Mouse (Mus musculus) layer of hippocampus, adult 9-10 months (tissue): ENCODE measurements around the gene Slc30a1.

Source experiments
- DNase-seq: peaks from one replicate; pipeline ENCODE4 v3.0.0; 2022; ENCODE audit warnings: low spot score

Slc30a1 gene

DNA sequence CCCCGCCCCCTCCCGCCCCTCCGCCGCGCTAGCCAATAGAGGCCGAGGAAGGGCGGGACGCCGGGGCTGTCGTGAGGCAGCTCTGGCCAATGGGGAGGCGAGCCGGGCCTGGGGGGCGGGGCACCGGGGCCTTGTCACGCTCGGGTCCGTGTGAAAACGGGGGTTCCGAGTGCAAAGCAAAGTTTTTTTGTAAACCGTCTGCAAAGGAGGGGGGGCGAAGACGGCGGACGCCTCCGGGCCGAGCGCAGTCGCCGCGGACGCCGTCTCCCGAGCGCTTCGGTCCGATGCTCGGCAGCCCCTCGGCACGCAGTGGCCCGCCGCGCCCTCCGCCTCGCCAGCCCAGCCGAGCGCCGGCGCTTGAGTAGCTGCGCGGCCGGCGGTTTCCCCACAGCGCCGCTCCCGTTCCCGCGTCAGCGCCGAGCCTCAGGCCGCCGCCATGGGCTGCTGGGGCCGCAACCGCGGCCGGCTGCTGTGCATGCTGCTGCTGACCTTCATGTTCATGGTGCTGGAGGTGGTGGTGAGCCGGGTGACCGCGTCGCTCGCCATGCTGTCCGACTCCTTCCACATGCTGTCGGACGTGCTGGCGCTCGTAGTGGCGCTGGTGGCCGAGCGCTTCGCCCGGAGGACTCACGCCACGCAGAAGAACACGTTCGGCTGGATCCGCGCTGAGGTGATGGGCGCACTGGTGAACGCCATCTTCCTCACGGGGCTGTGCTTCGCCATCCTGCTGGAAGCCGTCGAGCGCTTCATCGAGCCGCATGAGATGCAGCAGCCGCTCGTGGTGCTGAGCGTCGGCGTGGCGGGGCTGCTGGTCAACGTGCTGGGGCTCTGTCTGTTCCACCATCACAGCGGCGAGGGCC is at the start of gene Slc30a1:
Slc30a1 (plus strand) TSS at position 197 of the 860 bp plus-strand sequence.
- DNase-seq, result peak; percentile 95

DNA sequence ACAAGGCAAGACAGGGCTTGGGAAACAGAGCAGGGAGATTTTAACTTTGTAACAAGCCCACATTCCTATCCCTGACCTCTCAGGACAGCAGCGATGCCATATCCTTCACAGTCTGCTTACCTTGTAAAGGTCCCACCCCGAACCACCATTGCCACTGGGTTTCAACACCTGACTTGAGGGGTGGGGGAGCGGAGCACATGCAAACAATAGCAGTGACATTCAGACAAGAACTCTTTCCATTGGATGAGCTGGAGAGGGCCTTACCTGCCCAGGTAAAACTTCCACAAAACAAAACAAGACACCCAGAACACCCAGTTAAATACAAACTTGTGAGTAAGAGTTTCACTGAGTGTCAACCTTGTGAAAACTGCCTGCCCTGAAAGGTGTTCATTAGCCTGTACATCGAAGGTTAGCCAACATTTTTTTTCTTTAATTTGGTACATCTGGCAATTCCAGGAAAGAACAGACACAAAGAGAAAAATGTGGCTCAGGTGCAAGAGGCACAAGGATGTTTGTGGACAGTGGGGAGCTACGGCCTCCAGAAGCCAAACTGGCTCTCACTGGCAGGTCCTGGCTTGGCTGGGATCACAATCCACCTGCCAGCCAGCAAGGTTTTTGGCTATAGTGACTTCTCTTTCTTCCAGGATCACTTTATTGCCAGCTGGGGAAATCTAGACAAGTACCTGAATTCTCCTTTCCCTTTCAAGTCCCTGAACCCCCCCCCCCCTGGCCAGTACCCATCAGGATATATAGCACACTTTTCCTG is 49.5 kb upstream of the Slc30a1 start:
- no peak for DNase-seq

DNA sequence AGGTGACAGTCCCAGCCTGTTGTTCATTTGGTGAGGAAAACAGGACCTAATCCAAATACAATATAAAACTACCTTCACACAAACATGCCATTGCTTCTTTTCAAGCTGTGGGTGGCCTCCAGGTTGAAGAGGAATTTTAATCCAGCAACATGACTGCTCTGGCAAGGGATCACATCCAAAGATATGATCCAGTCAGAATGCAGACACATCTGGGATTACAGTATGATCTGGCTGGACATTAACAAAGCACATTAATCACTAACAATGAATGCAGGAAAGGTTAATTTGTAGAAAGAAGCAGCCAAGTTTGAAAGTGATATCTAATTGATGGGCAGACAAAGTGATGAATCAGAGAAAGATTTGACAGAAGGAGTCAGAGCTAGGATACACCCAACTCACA is 48.4 kb upstream of the Slc30a1 start:
- DNase-seq, result no peak

DNA sequence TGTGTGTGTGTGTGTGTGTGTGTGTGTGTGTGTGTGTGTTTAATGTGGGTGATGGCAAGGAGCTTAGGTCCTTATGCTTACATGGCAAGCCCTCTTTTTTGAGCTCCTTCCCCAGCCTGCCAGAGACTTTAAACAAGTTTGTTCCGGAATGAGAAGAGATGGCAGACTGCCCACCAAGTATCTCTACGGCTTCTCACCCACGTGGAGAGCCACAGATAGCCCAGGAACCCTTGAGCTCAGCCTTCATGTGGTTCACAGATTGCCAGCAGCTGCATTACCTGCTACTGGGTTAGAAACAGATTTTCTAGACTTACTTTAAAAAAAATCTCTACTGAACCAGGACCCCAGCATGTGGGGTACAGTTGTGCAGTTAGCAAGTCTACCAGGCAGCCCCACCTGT is 46.7 kb upstream of the Slc30a1 start:
- no peak for DNase-seq

DNA sequence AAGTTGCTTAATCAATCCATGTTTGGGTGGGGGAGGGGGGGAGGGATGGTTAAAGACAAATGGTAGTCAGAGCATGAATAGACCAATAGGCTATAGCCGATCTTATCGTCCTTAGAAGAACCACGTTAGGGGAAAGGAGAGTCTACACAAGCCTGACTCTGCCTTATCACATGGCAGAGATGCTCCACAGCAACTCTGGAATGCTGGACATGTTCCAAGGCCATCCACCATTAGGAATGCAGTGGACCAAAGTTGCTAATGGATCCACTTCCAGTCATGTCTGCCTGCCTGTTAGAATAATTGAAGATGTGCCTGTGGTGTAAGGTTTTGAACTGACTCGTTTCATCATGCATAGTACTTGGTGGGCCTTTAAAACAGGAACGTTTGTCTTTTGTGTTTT is 45.3 kb upstream of the Slc30a1 start:
- no peak for DNase-seq

DNA sequence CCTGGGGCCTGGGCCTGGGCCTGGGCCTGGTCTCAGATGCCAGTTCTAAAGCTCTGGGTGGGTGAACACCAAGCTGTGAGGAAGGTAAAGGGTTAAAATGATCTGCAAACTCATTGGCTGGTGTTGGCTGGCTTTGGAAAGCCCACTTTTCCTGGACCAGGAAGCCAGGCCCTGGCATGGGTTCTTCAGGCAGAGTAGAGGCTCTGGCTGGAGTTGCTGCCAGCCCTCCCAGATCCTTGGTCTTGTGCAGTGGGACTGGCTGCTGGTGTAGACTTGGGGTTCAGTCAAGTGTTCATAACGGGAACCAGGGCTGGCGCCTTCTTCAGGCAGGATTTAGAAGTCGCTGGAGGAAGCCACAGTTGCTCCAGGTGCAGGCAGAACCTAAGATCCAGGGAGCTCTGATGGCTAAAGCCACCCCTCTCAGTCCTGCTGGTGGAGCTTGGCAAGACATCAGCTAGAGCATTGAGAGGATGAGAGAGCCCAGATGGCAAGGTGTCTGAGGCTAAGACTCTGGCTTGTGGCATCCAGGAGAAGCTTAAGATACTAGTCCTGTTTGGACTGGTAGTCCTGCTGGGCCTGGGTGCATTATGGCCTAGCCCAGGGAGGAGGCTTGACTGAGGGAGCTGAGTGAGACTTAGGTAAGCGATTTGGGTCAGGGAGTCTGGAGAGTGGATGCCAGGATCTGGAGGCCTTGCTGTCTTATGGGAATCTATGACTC is 42.6 kb upstream of the Slc30a1 start:
- no peak for DNase-seq

DNA sequence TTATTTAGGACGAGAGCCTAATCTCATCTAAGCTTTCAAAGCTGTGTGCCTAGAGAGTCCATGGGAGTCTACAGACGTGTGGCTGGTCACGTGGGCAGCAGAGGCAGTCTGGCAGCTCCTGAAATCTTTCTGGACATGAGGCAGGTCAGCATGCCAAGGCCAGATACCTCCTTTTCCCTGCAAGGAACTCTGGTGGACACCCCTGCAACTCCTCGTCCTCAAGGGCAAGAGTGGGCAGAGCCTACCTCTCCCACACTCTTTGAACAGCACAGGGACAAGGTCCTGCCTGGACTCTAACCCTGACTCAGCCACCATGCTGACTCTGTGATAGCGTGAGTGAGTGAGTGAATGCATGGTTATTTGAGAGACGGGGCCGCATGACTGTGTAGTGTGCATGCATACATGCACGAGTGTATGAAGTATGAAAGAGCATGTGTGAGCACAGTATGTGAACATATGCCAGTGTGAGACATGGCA is 42.0 kb upstream of the Slc30a1 start:
- no peak for DNase-seq

DNA sequence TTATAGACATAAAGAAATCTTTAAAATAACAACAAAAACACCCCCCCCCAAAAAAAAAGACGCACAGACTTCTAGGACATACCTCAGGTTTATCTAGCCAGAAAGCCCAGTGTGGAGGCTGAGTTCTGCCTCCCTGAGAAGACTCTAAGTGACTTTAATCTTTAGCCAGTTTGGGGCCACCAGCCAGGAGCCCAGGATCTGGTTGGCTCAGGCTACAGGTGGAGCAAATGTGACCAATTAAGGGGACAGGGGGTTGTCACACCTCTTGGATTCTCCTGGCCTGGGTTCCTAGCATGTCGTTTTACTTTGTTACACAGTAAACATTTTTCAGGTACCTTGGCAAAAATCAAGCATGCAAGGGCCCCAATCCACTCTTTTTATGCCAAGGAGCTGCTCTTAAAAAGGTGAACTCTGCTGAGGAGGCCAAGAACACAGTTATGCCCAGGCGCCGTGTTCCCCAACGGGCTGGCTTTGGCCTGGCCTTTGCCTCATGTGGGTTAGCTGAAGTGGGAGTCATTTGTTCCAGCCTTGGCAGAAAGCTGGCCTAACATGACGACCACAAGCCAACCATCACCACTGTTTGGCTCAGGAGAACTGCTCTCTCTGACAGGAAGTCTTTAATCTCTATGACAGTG is 34.4 kb upstream of the Slc30a1 start:
- no peak for DNase-seq

DNA sequence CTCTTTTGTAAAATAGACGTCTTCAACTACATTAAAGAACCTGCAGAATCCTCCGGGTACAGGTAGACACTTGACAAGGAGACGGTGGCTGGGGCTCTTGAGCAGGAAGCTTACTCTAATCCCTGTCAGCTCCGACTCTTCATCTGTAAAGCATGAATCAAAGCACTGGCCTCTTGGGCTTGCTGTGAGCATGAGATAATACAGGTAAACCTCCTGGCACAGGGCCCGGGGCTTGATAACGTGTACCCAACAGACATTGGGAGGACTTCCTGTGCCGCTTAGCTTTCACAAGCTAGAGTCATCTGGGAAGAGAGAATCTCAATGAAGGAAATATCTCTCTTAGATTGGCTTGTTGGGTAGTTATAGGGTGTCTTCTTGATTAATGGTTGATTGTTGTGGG is 31.6 kb upstream of the Slc30a1 start:
- no peak for DNase-seq

DNA sequence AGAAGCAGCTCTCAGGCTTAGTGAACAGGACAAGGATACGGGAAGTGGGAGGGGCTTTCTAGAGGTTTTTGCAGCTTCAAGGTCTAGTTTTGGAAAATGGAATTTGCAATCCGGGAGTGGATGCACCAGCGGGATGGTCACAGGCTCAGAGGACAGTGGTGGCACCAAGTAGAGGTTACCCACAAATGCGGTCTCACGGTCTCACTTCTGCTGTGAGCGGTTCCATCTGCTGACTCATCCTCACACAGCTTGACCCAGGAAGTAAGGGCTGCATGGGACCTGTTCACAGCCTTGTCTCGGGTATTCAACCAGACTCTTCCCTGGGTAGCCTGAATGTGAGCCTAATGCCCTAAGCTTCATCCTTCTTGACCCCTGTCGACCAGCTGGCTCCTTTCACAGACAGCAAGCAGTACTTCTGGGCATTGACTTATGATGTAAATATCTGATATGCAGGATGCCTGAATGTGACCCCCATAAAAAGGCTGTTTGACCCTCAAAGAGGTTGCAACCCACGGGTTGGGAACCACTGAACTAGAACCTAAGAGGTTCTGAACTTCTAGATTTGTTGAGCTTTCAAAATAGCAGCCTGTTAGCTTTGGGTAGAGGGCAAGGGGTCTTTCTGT is 30.8 kb upstream of the Slc30a1 start:
- DNase-seq, result no peak

DNA sequence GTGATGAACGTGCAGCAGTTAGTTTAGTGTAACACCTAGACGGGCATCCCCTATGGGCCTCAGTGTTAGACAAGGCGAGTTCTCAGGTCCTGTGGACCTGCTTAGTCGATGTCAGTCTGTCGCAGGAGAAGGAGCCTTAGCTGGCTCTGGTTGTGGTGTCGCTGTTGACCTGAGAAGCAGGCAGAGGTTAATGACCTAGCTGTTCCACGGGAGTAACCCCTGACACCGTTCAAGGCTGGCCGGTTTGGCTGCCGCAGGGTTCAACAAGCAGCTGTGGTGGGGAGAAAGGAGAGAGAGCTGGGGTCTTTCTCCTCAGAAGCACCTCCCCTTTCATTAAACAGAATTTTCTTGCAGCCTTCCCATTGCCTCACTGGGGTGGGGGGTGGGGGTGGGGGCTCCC is 28.9 kb upstream of the Slc30a1 start:
- DNase-seq, result no peak

DNA sequence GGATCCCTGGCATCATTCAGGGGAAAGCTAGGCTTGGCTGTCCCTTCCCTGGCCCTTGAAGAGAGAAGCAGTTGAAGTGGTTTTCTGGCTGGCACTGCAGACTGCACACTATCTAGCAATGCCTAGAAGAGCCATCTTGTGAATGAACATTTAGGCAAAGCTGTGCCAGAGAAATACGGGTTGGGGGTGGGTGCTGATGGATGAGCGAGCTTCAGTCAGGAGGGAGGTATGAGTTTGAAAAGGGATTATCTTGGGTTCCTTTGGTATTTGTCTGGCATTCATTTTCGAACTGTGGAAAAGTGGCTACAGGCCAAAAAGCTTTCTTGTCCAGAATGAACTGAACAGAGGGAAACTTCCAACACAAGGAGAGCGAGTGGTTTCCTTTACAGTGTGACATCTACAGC is 28.0 kb upstream of the Slc30a1 start:
- no peak for DNase-seq

DNA sequence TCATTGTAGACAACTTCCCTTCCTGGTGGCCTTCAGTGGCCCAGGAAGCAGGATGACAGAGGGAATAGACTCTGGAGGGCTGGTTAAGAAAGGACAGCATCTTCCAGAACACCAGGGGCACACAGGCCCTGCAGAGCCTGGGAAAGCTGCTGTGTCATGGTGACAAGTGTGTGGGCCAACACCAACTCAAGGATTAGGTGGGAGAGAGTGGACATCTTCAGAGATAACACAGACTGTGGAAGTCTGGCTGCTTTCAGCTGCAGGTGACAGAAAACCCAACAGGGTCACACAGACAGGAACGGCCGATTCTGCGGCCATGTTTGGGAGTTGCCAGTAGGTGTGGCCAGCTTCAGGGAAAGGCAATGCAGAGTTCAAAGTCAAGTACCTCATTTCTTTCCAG is 26.3 kb upstream of the Slc30a1 start:
- DNase-seq, result no peak

DNA sequence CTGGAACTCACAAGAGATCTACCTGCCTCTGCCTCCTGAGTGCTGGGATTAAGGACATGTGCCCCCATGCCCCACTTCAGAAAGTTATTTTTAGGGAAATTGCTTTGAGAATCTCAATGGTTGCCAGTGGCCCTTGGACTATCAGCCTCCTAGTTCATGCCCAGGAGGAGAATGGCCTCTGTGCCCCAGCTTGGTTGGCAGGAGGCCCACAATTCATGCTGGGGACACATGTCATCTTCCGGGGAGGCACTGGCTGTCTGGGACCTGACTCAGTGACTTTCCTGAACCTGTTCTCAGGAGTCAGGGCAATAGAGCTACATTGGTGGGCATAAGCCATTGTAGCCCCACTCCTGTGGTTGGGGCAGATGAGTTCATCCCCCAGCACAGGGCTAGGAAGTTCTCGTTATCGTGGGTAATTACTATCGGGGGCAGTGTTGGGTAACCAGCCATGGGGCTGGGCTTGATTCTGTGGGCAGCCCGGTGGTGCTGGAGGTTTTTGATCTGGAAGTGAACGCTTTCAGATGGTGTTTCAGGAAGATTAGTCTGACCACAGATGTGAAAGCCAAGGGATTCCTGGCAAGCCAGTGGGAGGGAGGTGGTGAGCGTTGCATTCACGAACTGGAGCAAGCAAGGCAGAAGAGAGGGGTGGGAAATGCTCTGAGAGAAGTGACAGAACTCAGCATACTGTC is 25.5 kb upstream of the Slc30a1 start:
- DNase-seq, result no peak

DNA sequence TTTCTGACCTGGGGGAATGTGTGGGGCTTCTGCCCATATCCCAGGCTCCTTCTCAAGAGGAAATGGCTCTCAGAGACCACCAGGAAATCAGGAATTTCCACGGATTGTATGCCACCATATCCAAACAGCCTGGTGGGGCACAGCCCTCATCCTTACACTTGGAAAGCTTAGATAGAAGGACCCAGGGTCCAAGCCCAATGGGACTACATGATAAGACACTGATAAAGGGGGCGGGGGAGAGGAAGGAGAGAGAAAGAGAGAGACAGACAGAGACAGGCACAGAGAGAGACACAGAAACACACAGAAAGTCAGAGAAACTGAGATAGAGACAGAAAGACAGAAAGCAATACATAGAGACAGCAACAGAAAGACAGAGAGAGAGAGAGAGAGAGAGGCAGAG is 24.9 kb upstream of the Slc30a1 start:
- DNase-seq, result no peak

DNA sequence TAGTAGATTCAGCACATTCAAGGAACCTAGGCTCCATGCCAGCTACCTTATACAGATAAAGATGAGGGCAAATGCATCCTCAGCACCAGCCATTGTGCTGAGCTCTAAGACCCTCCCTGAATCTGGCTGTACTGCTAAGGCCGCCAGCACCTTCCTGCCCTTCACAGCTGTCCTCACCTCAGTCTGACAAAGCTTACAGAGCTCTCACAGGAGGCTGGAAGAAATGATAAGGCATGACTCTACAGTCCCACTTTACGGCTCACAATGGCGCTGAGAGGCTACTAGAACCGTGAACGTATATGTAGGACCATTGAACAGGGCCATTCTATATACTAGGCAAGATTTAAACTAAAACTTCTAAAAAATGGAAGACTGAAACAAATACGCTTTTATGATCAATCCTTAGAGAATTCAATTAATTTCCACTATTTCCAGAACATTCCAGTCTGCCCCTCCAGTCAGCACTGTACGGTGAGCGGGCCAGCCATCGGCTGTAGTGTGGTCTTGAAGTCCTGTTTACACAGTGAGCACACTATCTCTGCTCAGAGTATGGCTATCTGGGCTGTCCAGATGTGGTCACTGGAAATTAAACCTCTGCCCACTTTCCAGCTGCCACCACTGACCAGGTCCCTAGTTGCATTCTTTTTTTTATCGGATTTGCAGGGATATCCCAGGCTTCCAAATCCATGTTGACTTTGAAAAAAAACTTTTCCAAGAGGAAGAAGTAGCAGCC is 23.9 kb upstream of the Slc30a1 start:
- no peak for DNase-seq

DNA sequence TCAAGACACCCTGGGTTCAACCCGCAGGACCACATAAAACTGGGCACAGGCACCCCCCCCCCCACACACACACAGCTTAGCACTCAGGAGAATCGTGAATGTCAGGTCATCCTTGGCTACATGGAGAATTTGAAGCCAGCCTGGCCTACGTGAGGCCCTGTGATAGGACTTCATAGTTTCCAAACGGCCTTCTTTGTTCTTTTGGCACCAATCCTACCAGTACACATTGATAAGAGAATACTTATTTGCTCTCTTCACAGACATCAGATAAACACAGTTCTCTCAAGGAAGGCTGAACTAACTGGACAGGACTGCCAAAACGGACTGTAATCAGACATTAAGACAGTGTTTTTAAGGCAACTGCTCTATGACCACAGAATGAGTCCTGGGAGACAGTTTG is 22.9 kb upstream of the Slc30a1 start:
- no peak for DNase-seq

DNA sequence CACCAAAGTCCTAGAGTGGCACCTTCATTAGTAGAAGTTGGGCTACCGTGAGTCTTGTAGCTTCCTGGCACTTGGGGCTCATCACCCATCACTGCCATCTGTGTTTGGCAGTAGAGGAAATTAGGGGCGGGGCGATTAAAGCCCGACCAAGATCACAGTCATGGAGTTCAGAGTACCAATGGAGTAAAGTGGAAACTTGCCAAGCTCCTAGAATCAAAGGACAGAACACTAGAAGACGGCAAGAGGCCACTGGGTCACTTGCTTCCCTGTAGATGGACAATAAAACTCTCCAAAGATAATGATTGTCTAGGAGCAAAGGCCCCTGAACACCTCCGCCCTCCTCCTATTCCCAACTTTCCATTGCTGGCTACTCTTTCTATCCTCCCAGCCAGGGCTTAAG is 14.7 kb upstream of the Slc30a1 start:
- DNase-seq, result no peak

DNA sequence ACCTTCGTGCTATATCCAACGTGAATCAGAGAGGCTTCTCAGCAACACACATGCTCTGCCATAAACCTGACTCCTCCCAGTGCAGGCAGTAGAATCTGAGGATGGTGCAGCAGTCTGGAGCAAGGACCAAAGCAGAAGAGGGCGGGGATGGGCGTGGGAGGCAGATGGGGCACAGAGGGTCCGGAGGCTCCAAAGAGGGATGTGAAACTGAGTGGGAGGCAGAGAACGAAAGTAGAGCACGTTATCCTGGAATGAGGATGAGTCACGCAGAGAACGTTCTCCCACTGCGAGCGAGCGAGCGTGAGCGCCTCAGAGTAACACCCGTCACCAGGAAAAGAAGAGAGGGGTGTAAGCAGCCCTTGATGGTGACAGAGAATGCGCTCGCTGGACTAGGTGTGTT is 12.2 kb upstream of the Slc30a1 start:
- DNase-seq, result peak; percentile 52

DNA sequence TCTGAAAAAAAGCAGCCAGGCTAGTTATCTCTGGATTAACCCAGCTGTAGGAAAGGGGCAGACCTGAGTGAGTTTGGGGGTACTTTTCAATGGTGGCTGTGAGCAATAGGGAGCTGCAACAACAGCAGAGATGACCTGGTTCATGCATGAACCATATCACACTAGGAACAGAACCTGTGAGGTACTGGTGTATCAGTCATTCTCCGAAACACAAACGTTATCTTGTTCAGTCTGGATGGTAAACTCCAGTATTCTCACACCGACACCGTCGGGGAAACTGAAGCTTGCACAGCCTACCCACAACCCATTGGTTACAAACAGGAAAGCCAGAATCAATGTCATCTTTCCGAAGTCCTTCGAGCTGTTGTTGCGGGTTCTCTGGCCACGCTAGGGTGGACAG is 11.7 kb upstream of the Slc30a1 start:
- no peak for DNase-seq
